Mouse (Mus musculus) liver, adult 2 months (tissue): ENCODE results near the gene Otog.

ENCODE experiments used
- CTCF ChIP-seq: fragments of 200-500 bp; IDR thresholded peaks from 2 replicates; pipeline ENCODE4 v1.5.1; 2011; ENCODE audit warnings: low read depth, low read length, control low read depth
- POLR2A ChIP-seq: fragments of 200-500 bp; IDR thresholded peaks from 2 replicates; pipeline ENCODE4 v1.6.1; 2011; ENCODE audit warnings: low read length, control low read depth; ENCODE audit not compliant: insufficient read depth; ENCODE audit errors: extremely low read depth

GRCm38 (mm10) chr7:46210276-46210675 lies 30.5 kb upstream of the Otog start:
- TF ChIP-seq CTCF (no peak), POLR2A (no peak)
